Mouse (Mus musculus) olfactory bulb, adult 2 months (tissue): ENCODE results near the gene Syce3.

Source experiments
- CTCF ChIP-seq: fragments of 200-500 bp; IDR thresholded peaks from 2 replicates; pipeline ENCODE4 v1.5.1; 2012; ENCODE audit warnings: low read depth, mild to moderate bottlenecking, low read length, moderate library complexity; ENCODE audit not compliant: insufficient read depth
- POLR2A ChIP-seq: fragments of 200-500 bp; IDR thresholded peaks from 2 replicates; pipeline ENCODE4 v1.6.1; 2012; ENCODE audit warnings: mild to moderate bottlenecking, low read depth, low read length, moderate library complexity; ENCODE audit not compliant: insufficient read depth

DNA sequence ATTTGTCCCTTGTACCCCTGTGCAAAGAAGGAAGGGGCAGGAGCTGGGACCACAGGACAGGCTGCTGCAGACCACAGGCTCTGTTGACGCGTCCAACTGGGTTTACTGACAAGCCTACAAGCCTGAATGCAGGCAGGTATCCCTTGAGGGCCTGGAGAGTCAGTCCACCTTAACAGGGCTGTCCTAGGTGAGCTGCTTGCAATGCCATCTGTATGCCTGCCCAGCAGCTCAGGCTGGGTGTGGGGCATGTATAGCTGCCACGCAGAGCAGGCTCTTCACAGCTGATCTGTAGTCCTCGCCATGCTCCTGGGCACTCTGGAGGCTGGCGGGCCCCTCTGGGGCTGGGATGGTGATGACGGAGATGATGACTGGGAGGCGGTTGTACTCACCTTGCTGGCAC, 25.7 kb downstream of the Syce3 start, which contains the start of gene Klhdc7b:
- TF ChIP-seq POLR2A (no peak), CTCF (no peak)
